Mouse (Mus musculus) forebrain, embryonic 11.5 days (tissue): ENCODE measurements at regions not wholly inside any gene's neighbourhood (a gene's known extent, or its start where the extent isn't known, plus 50 kb on each side); places are given as distances from the start of the nearest gene placed in this dataset.
A peak's percentile ranks its signal among the peaks of the same experiment; 100 is the strongest.

ENCODE experiments used
- ATAC-seq: fragments of 200-750 bp; cut with Nextera tagmentation; replicated peaks from 2 replicates; pipeline ENCODE4 v1.8.0; 2017; ENCODE audit warnings: moderate TSS enrichment; ENCODE audit not compliant: low FRiP score
- DNase-seq: peaks from one replicate; pipeline ENCODE4 v3.0.0-alpha.2; 2017; ENCODE audit warnings: low spot score
- H3K27ac ChIP-seq: fragments of 300-500 bp; sonication (generic); 2 replicates; pipeline ENCODE4 v1.5.1; 2014; ENCODE audit warnings: low read depth, low read length
- H3K27me3 ChIP-seq: fragments of 300-500 bp; sonication (generic); 2 replicates; pipeline ENCODE4 v1.6.1; 2014; ENCODE audit warnings: mild to moderate bottlenecking, low read length, mixed read lengths; ENCODE audit not compliant: control insufficient read depth, insufficient read depth
- H3K36me3 ChIP-seq: fragments of 300-500 bp; sonication (generic); 2 replicates; pipeline ENCODE4 v1.6.1; 2014; ENCODE audit warnings: mild to moderate bottlenecking, low read length, moderate library complexity, mixed read lengths; ENCODE audit not compliant: control insufficient read depth, insufficient read depth
- H3K4me1 ChIP-seq: fragments of 300-500 bp; sonication (generic); replicated peaks from 2 replicates; pipeline ENCODE4 v1.6.1; 2014; ENCODE audit warnings: low read length, mixed read lengths; ENCODE audit not compliant: control insufficient read depth, insufficient read depth
- H3K4me2 ChIP-seq: fragments of 300-500 bp; sonication (generic); 2 replicates; pipeline ENCODE4 v1.6.1; 2014; ENCODE audit warnings: low read depth, mild to moderate bottlenecking, low read length, moderate library complexity, mixed read lengths; ENCODE audit not compliant: severe bottlenecking
- H3K4me3 ChIP-seq: fragments of 300-500 bp; sonication (generic); 2 replicates; pipeline ENCODE4 v1.5.1; 2014; ENCODE audit warnings: low read depth, low read length
- H3K9ac ChIP-seq: fragments of 300-500 bp; sonication (generic); 2 replicates; pipeline ENCODE4 v1.6.1; 2014; ENCODE audit warnings: low read length
- H3K9me3 ChIP-seq: fragments of 300-500 bp; sonication (generic); 2 replicates; pipeline ENCODE4 v1.6.1; 2016; ENCODE audit warnings: low read length, mixed read lengths; ENCODE audit not compliant: control insufficient read depth
- WGBS: fragments of 180-500 bp; shearing (Covaris S2); extraction: QIAGEN DNeasy Blood & Tissue Kit; methylation state at CpG from one replicate; pipeline ENCODE4 v1.1.7; 2014; 5-methylcytosine and 5-hydroxymethylcytosine counted together

GRCm38 (mm10) chr13:70177066-70177465, 374.9 kb downstream of the Med10 start:
- no peak overlapping the region for H3K27ac ChIP-seq
- no peaks in the 10 kb centered on the region for H3K4me1 ChIP-seq
- DNase-seq (no peak), ATAC-seq (no peak)
- H3K4me3 ChIP-seq = no peak overlapping the region
- WGBS = 91% methylated on average over 2 of the region's 2 CpGs
- no peak overlapping the region for H3K4me2 ChIP-seq
- no peaks in the 10 kb centered on the region for H3K9me3 ChIP-seq
- no peaks in the 10 kb centered on the region for H3K36me3 ChIP-seq
- H3K9ac ChIP-seq = no peak overlapping the region
- no peaks in the 10 kb centered on the region for H3K27me3 ChIP-seq

GRCm38 (mm10) chr13:70178073-70178491, 375.9 kb downstream of the Med10 start:
- DNase-seq (no peak), ATAC-seq (no peak)
- WGBS = 53% methylated on average over 8 of the region's 8 CpGs
- Histone ChIP-seq H3K4me2 (no peak overlapping the region), H3K27ac (no peak overlapping the region), H3K4me3 (no peak overlapping the region), H3K36me3 (no peaks in the 10 kb centered on the region), H3K9ac (no peak overlapping the region), H3K27me3 (no peaks in the 10 kb centered on the region), H3K9me3 (no peaks in the 10 kb centered on the region), H3K4me1 (no peaks in the 10 kb centered on the region)

GRCm38 (mm10) chr13:70190978-70191377, 388.8 kb downstream of the Med10 start:
- no peaks in the 10 kb centered on the region for H3K9me3 ChIP-seq
- DNase-seq (no peak), ATAC-seq (no peak)
- H3K4me1 ChIP-seq = no peaks in the 10 kb centered on the region
- H3K27me3 ChIP-seq = no peaks in the 10 kb centered on the region
- no peak overlapping the region for H3K4me2 ChIP-seq
- H3K27ac ChIP-seq = no peak overlapping the region
- WGBS = 78% methylated on average over 4 of the region's 4 CpGs
- H3K36me3 ChIP-seq = no peaks in the 10 kb centered on the region
- no peak overlapping the region for H3K9ac ChIP-seq
- no peak overlapping the region for H3K4me3 ChIP-seq

- Histone ChIP-seq H3K27me3 (no peaks in the 10 kb centered on the region), H3K36me3 (no peaks in the 10 kb centered on the region), H3K9ac (no peak overlapping the region), H3K27ac (no peak overlapping the region), H3K9me3 (no peaks in the 10 kb centered on the region), H3K4me3 (no peak overlapping the region), H3K4me2 (no peak overlapping the region), H3K4me1 (no peaks in the 10 kb centered on the region)
- DNase-seq (no peak), ATAC-seq (peak; percentile 49; the same call in 1 of the 2 replicates)
- 77% methylated on average over 13 of the region's 13 CpGs for WGBS
Observed at GRCm38 (mm10) chr13:70192101-70193025, 390.2 kb downstream of the Med10 start.

- Histone ChIP-seq H3K9ac (no peak overlapping the region), H3K9me3 (no peaks in the 10 kb centered on the region), H3K4me3 (no peak overlapping the region), H3K27me3 (no peaks in the 10 kb centered on the region), H3K27ac (no peak overlapping the region), H3K4me1 (no peaks in the 10 kb centered on the region), H3K36me3 (no peaks in the 10 kb centered on the region), H3K4me2 (no peak overlapping the region)
- WGBS = 88% methylated on average over 9 of the region's 9 CpGs
- no peak for ATAC-seq
- no peak for DNase-seq
Observed at GRCm38 (mm10) chr13:70193270-70193669, 391.1 kb downstream of the Med10 start.

- H3K9me3 ChIP-seq = no peaks in the 10 kb centered on the region
- no peak overlapping the region for H3K4me3 ChIP-seq
- H3K4me2 ChIP-seq = no peak overlapping the region
- no peaks in the 10 kb centered on the region for H3K36me3 ChIP-seq
- 86% methylated on average over 4 of the region's 4 CpGs for WGBS
- H3K4me1 ChIP-seq = no peaks in the 10 kb centered on the region
- no peak overlapping the region for H3K27ac ChIP-seq
- no peak overlapping the region for H3K9ac ChIP-seq
- ATAC-seq = no peak
- H3K27me3 ChIP-seq = no peaks in the 10 kb centered on the region
- no peak for DNase-seq
Observed at GRCm38 (mm10) chr13:70195854-70196253, 393.7 kb downstream of the Med10 start.

GRCm38 (mm10) chr13:70198638-70199037, 396.4 kb downstream of the Med10 start:
- H3K36me3 ChIP-seq = no peaks in the 10 kb centered on the region

GRCm38 (mm10) chr13:70199087-70199486, 396.9 kb downstream of the Med10 start:
- no peaks in the 10 kb centered on the region for H3K4me1 ChIP-seq
- no peak overlapping the region for H3K27ac ChIP-seq
- H3K9me3 ChIP-seq = no peaks in the 10 kb centered on the region
- H3K4me3 ChIP-seq = no peak overlapping the region
- DNase-seq = no peak
- no peak overlapping the region for H3K9ac ChIP-seq
- ATAC-seq = no peak
- no peak overlapping the region for H3K4me2 ChIP-seq
- H3K36me3 ChIP-seq = no peaks in the 10 kb centered on the region
- 79% methylated on average over 1 of the region's 1 CpGs for WGBS
- H3K27me3 ChIP-seq = no peaks in the 10 kb centered on the region

More at GRCm38 (mm10) chr13:70198638-70199037, 396.4 kb downstream of the Med10 start:
- no peak overlapping the region for H3K4me2 ChIP-seq
- H3K4me1 ChIP-seq = no peaks in the 10 kb centered on the region
- no peak overlapping the region for H3K27ac ChIP-seq
- H3K9me3 ChIP-seq = no peaks in the 10 kb centered on the region
- 93% methylated on average over 4 of the region's 4 CpGs for WGBS
- ATAC-seq (no peak), DNase-seq (no peak)
- H3K27me3 ChIP-seq = no peaks in the 10 kb centered on the region
- H3K9ac ChIP-seq = no peak overlapping the region
- no peak overlapping the region for H3K4me3 ChIP-seq

GRCm38 (mm10) chr13:70205334-70205733, 403.1 kb downstream of the Med10 start:
- H3K9me3 ChIP-seq = no peaks in the 10 kb centered on the region
- no peak overlapping the region for H3K9ac ChIP-seq
- H3K27ac ChIP-seq = no peak overlapping the region
- no peaks in the 10 kb centered on the region for H3K4me1 ChIP-seq
- DNase-seq (no peak), ATAC-seq (no peak)
- H3K4me2 ChIP-seq = no peak overlapping the region
- 29% methylated on average over 7 of the region's 7 CpGs for WGBS
- H3K4me3 ChIP-seq = no peak overlapping the region
- H3K27me3 ChIP-seq = no peaks in the 10 kb centered on the region
- H3K36me3 ChIP-seq = no peaks in the 10 kb centered on the region
